Mouse (Mus musculus): ENCODE data around the gene Bcl7b. TPM values are rescaled to one million over a fixed set of nuclear protein-coding genes. Genes with fewer than 3 reads are reported as not detected.

Gene Bcl7b
- total RNA-seq, 1 experiment, result 17.5 TPM

GRCm38 (mm10) chr5:135202763-135203162 is 34.7 kb downstream of the Bcl7b start:
- in situ Hi-C loops (cut with MboI; ENCODE audit: low sequenced_read_pairs in 2 of 2, unreplicated experiment in 2 of 2), result no loop called here
- Histone ChIP-seq H3K4me3 (ENCODE audit: insufficient read depth in 1 of 2, low read depth in 1 of 2, low read length in 2 of 2, poor library complexity in 1 of 2, severe bottlenecking in 1 of 2) (no peak overlapping the region), H3K4me1 (ENCODE audit: control insufficient read depth in 2 of 2, insufficient read depth in 2 of 2, low read length in 2 of 2, poor library complexity in 1 of 2) (no peaks in the 10 kb centered on the region), H3K36me3 (ENCODE audit: control insufficient read depth, insufficient read depth, low read length, poor library complexity, severe bottlenecking) (peaks cover 17% of the 10 kb centered on the region), H3K9ac (ENCODE audit: insufficient read depth, low read depth, low read length, poor library complexity, severe bottlenecking) (no peak overlapping the region), H3K9me3 (ENCODE audit: control insufficient read depth, insufficient read depth, low read depth, low read length) (no peaks in the 10 kb centered on the region), H3K27ac (ENCODE audit: insufficient read depth, low read depth, low read length, poor library complexity, severe bottlenecking) (no peak overlapping the region)
- no peak for DNase-seq (ENCODE audit: low read depth, low spot score)
- TF ChIP-seq MAFK (IDR thresholded peaks at IDR 0.05; ENCODE audit: insufficient read depth, low read depth, low read length), result no peak
- TF ChIP-seq ZC3H11A (IDR thresholded peaks at IDR 0.05; ENCODE audit: borderline replicate concordance, low read depth, low read length), result no peak
- TF ChIP-seq HCFC1 (IDR thresholded peaks at IDR 0.05; ENCODE audit: borderline replicate concordance, insufficient read depth, low read length), result no peak
- TF ChIP-seq ZNF384 (IDR thresholded peaks at IDR 0.05; ENCODE audit: low read depth, low read length), result no peak
- no peak for TF ChIP-seq CHD2 (IDR thresholded peaks at IDR 0.05; ENCODE audit: low read depth, low read length)

- no peaks in the 10 kb centered on the region for H3K4me1 ChIP-seq (ENCODE audit: control insufficient read depth in 2 of 2, insufficient read depth in 2 of 2, low read length in 2 of 2, poor library complexity in 1 of 2)
- H3K27ac ChIP-seq (ENCODE audit: insufficient read depth, low read depth, low read length, poor library complexity, severe bottlenecking), result no peak overlapping the region
- no peak overlapping the region for H3K9ac ChIP-seq (ENCODE audit: insufficient read depth, low read depth, low read length, poor library complexity, severe bottlenecking)
- DNase-seq (ENCODE audit: low read depth, low spot score), result peak; percentile 34
- H3K36me3 ChIP-seq (ENCODE audit: control insufficient read depth, insufficient read depth, low read length, poor library complexity, severe bottlenecking), result peaks cover 33% of the 10 kb centered on the region
- in situ Hi-C loops (cut with MboI; ENCODE audit: low sequenced_read_pairs in 2 of 2, unreplicated experiment in 2 of 2), result no loop called here
- TF ChIP-seq MAFK (IDR thresholded peaks at IDR 0.05; ENCODE audit: insufficient read depth, low read depth, low read length), result no peak
- no peak for TF ChIP-seq ZC3H11A (IDR thresholded peaks at IDR 0.05; ENCODE audit: borderline replicate concordance, low read depth, low read length)
- TF ChIP-seq HCFC1 (IDR thresholded peaks at IDR 0.05; ENCODE audit: borderline replicate concordance, insufficient read depth, low read length), result no peak
- no peak for TF ChIP-seq CHD2 (IDR thresholded peaks at IDR 0.05; ENCODE audit: low read depth, low read length)
- no peak for TF ChIP-seq ZNF384 (IDR thresholded peaks at IDR 0.05; ENCODE audit: low read depth, low read length)
- no peaks in the 10 kb centered on the region for H3K9me3 ChIP-seq (ENCODE audit: control insufficient read depth, insufficient read depth, low read depth, low read length)
- no peak overlapping the region for H3K4me3 ChIP-seq (ENCODE audit: insufficient read depth in 1 of 2, low read depth in 1 of 2, low read length in 2 of 2, poor library complexity in 1 of 2, severe bottlenecking in 1 of 2)
Measured at GRCm38 (mm10) chr5:135208197-135208596, 40.1 kb downstream of the Bcl7b start.

GRCm38 (mm10) chr5:135216871-135217270 is 48.8 kb downstream of the Bcl7b start:
- H3K4me3 ChIP-seq (ENCODE audit: insufficient read depth in 1 of 2, low read depth in 1 of 2, low read length in 2 of 2, poor library complexity in 1 of 2, severe bottlenecking in 1 of 2), result no peak overlapping the region
- in situ Hi-C loops (cut with MboI; ENCODE audit: low sequenced_read_pairs in 2 of 2, unreplicated experiment in 2 of 2), result no loop called here
- no peaks in the 10 kb centered on the region for H3K4me1 ChIP-seq (ENCODE audit: control insufficient read depth in 2 of 2, insufficient read depth in 2 of 2, low read length in 2 of 2, poor library complexity in 1 of 2)
- H3K9ac ChIP-seq (ENCODE audit: insufficient read depth, low read depth, low read length, poor library complexity, severe bottlenecking), result no peak overlapping the region
- TF ChIP-seq ZC3H11A (IDR thresholded peaks at IDR 0.05; ENCODE audit: borderline replicate concordance, low read depth, low read length) (no peak), HCFC1 (IDR thresholded peaks at IDR 0.05; ENCODE audit: borderline replicate concordance, insufficient read depth, low read length) (no peak), MAFK (IDR thresholded peaks at IDR 0.05; ENCODE audit: insufficient read depth, low read depth, low read length) (no peak), ZNF384 (IDR thresholded peaks at IDR 0.05; ENCODE audit: low read depth, low read length) (no peak), CHD2 (IDR thresholded peaks at IDR 0.05; ENCODE audit: low read depth, low read length) (no peak)
- H3K36me3 ChIP-seq (ENCODE audit: control insufficient read depth, insufficient read depth, low read length, poor library complexity, severe bottlenecking), result peaks cover 50% of the 10 kb centered on the region
- no peak overlapping the region for H3K27ac ChIP-seq (ENCODE audit: insufficient read depth, low read depth, low read length, poor library complexity, severe bottlenecking)
- DNase-seq (ENCODE audit: low read depth, low spot score), result no peak
- H3K9me3 ChIP-seq (ENCODE audit: control insufficient read depth, insufficient read depth, low read depth, low read length), result no peaks in the 10 kb centered on the region

- Histone ChIP-seq H3K27ac (ENCODE audit: insufficient read depth, low read depth, low read length, poor library complexity, severe bottlenecking) (no peak overlapping the region), H3K9ac (ENCODE audit: insufficient read depth, low read depth, low read length, poor library complexity, severe bottlenecking) (no peak overlapping the region), H3K9me3 (ENCODE audit: control insufficient read depth, insufficient read depth, low read depth, low read length) (no peaks in the 10 kb centered on the region), H3K4me1 (ENCODE audit: control insufficient read depth in 2 of 2, insufficient read depth in 2 of 2, low read length in 2 of 2, poor library complexity in 1 of 2) (peaks cover 0 to 7% of the 10 kb centered on the region in 2 experiments; a peak in 2 of 4 replicates), H3K4me3 (ENCODE audit: insufficient read depth in 1 of 2, low read depth in 1 of 2, low read length in 2 of 2, poor library complexity in 1 of 2, severe bottlenecking in 1 of 2) (no peak overlapping the region), H3K36me3 (ENCODE audit: control insufficient read depth, insufficient read depth, low read length, poor library complexity, severe bottlenecking) (peaks cover 45% of the 10 kb centered on the region)
- TF ChIP-seq HCFC1 (IDR thresholded peaks at IDR 0.05; ENCODE audit: borderline replicate concordance, insufficient read depth, low read length), result no peak
- TF ChIP-seq ZNF384 (IDR thresholded peaks at IDR 0.05; ENCODE audit: low read depth, low read length), result no peak
- TF ChIP-seq ZC3H11A (IDR thresholded peaks at IDR 0.05; ENCODE audit: borderline replicate concordance, low read depth, low read length), result no peak
- TF ChIP-seq MAFK (IDR thresholded peaks at IDR 0.05; ENCODE audit: insufficient read depth, low read depth, low read length), result no peak
- in situ Hi-C loops (cut with MboI; ENCODE audit: low sequenced_read_pairs in 2 of 2, unreplicated experiment in 2 of 2), result no loop called here
- no peak for DNase-seq (ENCODE audit: low read depth, low spot score)
Measured at GRCm38 (mm10) chr5:135220941-135221340, 52.9 kb downstream of the Bcl7b start.

GRCm38 (mm10) chr5:135222066-135222465 is 54.0 kb downstream of the Bcl7b start:
- Histone ChIP-seq H3K4me1 (ENCODE audit: control insufficient read depth in 2 of 2, insufficient read depth in 2 of 2, low read length in 2 of 2, poor library complexity in 1 of 2) (peaks cover 0 to 7% of the 10 kb centered on the region in 2 experiments; a peak in 2 of 4 replicates), H3K36me3 (ENCODE audit: control insufficient read depth, insufficient read depth, low read length, poor library complexity, severe bottlenecking) (peaks cover 43% of the 10 kb centered on the region), H3K4me3 (ENCODE audit: insufficient read depth in 1 of 2, low read depth in 1 of 2, low read length in 2 of 2, poor library complexity in 1 of 2, severe bottlenecking in 1 of 2) (no peak overlapping the region), H3K27ac (ENCODE audit: insufficient read depth, low read depth, low read length, poor library complexity, severe bottlenecking) (no peak overlapping the region), H3K9ac (ENCODE audit: insufficient read depth, low read depth, low read length, poor library complexity, severe bottlenecking) (no peak overlapping the region), H3K9me3 (ENCODE audit: control insufficient read depth, insufficient read depth, low read depth, low read length) (no peaks in the 10 kb centered on the region)
- TF ChIP-seq CHD2 (IDR thresholded peaks at IDR 0.05; ENCODE audit: low read depth, low read length), result no peak
- no peak for TF ChIP-seq HCFC1 (IDR thresholded peaks at IDR 0.05; ENCODE audit: borderline replicate concordance, insufficient read depth, low read length)
- TF ChIP-seq ZNF384 (IDR thresholded peaks at IDR 0.05; ENCODE audit: low read depth, low read length), result no peak
- no peak for TF ChIP-seq ZC3H11A (IDR thresholded peaks at IDR 0.05; ENCODE audit: borderline replicate concordance, low read depth, low read length)
- no peak for TF ChIP-seq MAFK (IDR thresholded peaks at IDR 0.05; ENCODE audit: insufficient read depth, low read depth, low read length)
- DNase-seq (ENCODE audit: low read depth, low spot score), result no peak
- in situ Hi-C loops (cut with MboI; ENCODE audit: low sequenced_read_pairs in 2 of 2, unreplicated experiment in 2 of 2), result no loop called here

Measured in ES-E14 (cell line).